Mouse (Mus musculus) monocyte, adult 2 months (primary cell): ENCODE data around the gene Dennd1a.

Experiments used
- DNase-seq, 2 experiments: peaks; one replicate each; pipeline ENCODE4 v3.0.0; 2022; ENCODE audit warnings: low spot score in 2 of 2, low read depth in 1 of 2

Gene Dennd1a

DNA sequence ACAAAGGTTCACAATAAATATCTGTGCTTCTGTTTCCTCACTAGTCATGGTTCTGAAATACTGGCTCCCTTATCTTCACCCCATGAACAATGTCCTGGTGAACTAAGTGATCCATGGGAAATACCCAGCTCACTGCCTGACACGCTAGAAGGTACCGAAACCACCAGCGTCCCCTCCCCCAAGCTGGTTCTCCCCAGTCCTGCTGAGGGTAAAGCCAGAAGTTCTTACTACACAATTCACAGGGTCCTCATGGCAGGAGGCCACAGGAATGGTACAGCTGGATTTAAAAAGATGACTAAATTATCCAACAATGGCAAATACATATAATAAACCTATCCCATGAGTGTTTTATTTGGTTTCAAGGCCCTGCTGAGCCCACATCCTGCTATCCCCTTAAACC lies 378.9 kb downstream of the Dennd1a start:
- DNase-seq, result no peak

DNA sequence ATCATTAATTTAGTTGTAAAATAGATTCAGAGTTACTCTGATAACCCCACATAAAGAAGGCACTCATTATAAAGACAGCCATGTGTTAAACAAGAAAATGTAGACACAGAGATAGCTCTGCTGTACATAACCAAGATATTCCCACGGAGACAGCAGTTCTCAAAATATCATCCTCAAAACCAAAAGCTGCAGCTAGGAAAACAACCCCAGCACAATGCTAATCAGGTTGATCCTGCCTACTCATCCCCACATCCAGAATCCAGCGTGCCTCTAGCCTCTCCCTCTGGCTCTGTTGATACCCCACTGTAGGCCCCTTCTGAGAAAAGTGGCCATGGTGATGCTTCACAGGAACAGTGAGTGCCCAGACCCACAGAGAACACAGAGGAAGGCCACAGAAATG lies 380.9 kb downstream of the Dennd1a start:
- DNase-seq, result no peak

GRCm38 (mm10) chr2:37903286-37903685 lies 383.9 kb downstream of the Dennd1a start:
- DNase-seq, result no peak

DNA sequence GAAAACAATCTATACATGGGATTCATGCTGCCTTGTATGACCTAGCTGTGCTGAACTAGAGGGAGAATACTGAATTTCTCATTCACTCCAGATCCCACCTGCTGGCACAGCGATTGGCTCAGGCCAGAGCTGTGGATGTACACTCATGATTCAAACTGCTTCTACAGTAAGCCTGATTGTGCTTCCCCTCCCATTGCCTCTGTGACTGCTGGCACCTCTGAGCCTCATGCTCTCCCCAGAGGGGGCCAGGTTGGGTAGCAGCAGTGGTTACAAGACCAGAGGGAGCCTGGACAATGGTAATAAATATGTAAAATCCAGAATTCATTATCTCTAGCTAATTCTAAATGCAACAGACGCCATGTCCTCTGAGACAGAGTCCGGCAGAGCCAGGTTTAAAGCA lies 404.0 kb downstream of the Dennd1a start:
- no peak for DNase-seq

GRCm38 (mm10) chr2:37881262-37881913 lies 405.8 kb downstream of the Dennd1a start:
- no peak for DNase-seq

DNA sequence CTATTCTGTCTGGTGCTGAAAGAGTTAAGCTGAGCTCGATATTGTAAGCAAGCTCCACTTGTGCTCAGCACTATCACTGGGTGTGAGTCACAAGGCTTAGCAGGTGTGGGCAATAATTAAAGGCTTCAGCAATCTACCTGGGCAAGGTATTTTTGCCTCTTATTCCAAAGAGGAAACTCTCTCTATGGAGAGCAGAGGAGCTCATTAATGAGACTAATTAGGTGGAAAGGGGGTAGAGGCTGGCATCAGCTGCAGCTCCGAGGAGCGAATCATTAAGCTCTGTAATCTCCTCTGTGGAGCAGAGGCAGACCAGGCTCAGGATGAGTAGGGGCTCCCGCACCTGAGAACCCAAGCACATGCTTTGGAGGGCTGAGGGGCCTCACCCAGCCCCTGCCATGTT lies 407.5 kb downstream of the Dennd1a start:
- DNase-seq, result no peak

DNA sequence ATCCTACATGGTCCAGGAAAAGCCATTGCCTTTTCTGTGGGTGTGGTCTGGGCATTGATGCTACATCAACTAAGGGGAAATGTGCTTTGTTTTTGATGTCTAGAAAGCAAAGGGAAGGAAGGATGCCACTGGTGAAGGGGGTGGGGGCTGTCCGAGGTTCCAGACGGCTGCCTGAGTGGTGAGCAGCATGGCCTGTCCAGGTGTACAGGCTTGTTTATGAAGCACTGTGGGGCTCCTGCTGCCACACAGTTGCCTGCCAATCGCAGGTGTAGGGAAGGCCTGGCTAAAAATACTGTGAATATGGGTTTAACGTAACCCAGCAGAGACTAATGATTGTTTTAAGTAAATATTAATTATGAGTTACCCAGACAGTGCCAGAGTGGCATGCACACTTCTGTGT lies 414.4 kb downstream of the Dennd1a start:
- DNase-seq, result no peak

DNA sequence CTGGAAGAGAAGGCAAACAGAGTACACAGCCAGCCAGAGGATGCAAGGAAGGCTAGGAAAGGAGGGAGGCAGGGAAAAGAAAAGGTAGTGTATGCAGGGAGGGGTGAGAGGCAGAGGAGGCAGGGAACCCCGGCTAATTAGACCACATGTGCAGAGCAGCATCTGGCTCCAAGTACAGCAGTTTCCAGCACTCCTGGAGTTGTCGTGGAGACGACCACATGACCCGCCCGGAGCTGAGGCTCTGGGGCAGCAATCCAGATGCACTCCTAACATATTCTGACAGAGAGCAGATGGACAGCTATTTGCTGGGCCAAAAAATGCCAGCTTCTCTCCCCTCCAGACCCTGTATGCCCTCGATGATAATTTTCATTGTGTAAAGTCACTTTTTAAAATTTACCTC lies 417.6 kb downstream of the Dennd1a start:
- DNase-seq, result no peak

GRCm38 (mm10) chr2:37867387-37867786 lies 419.8 kb downstream of the Dennd1a start:
- DNase-seq, result no peak

- DNase-seq, result no peak
Observed at GRCm38 (mm10) chr2:37857472-37857871, 429.7 kb downstream of the Dennd1a start.

GRCm38 (mm10) chr2:37856955-37857354 lies 430.2 kb downstream of the Dennd1a start:
- no peak for DNase-seq

DNA sequence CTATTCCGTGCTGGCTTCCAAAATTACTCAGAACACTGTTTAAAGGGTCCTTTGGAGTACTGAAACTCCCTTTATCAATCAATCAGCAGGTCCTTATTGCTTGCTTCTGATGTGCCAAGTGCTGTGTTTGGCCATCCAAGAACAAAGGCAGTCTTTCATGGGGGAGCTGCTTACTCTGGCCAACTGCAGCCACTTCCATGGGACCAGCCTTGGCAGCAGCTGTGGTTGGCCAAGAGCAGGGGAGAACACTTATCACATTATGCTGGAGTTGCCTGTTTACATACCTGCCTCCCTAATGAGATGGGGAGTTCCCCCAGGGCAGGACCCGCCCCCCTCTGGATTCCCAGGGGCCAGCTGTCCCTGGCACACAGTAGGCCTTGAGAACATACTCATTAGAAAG lies 432.0 kb downstream of the Dennd1a start:
- DNase-seq, result no peak

DNA sequence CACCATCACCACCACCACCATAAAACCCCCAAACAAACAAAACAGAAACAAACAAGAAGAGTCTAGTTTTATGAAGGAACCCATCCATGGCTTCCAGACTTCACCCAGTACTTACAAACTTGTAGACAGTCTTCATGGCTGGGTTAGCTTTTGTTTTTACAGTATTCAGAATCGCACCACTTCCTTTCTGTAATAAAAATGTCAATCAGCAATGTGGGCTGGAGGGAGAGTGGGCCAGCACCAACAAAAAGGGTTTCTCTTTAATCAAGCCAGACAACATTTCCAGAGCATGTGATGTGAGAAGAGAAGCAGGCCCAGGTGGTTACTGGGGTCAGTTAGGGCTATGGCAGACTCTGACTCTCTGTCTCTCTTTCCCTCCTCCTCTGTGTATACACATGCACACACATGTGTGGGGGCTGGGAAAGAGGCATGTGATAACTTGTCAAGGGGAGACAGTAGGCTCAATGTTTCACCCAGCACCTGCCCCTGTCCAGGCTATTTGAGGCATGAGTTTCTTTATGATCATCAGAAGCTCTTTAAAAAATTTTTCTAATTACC lies 433.2 kb downstream of the Dennd1a start:
- no peak for DNase-seq

DNA sequence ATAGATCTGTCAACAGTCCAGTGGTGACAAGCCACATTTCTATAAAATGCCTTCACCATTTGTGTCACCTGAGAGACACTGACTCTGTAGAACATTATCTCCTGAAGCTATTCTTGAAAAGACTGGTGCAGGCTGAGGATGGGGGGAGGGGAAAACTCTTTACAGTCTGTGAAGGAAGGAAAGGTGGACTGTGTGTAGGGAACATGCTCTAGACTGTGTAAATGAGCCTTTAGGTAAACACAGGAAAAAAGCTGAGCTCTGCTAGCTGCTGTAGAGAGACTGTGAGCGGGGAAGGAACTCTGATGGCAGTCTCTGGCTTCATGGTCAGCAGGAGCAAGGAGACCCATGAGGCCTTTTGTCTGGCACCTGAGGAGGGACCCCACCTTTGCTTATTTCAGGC lies 436.6 kb downstream of the Dennd1a start:
- no peak for DNase-seq

GRCm38 (mm10) chr2:37849357-37849756 lies 437.8 kb downstream of the Dennd1a start:
- DNase-seq, result no peak

GRCm38 (mm10) chr2:37842719-37843118 lies 444.5 kb downstream of the Dennd1a start:
- DNase-seq, result no peak

GRCm38 (mm10) chr2:37842151-37842569 lies 445.0 kb downstream of the Dennd1a start:
- no peak for DNase-seq

GRCm38 (mm10) chr2:37839922-37840321 lies 447.3 kb downstream of the Dennd1a start:
- no peak for DNase-seq

- DNase-seq, result no peak
Observed at GRCm38 (mm10) chr2:37838202-37838984, 448.8 kb downstream of the Dennd1a start.

DNA sequence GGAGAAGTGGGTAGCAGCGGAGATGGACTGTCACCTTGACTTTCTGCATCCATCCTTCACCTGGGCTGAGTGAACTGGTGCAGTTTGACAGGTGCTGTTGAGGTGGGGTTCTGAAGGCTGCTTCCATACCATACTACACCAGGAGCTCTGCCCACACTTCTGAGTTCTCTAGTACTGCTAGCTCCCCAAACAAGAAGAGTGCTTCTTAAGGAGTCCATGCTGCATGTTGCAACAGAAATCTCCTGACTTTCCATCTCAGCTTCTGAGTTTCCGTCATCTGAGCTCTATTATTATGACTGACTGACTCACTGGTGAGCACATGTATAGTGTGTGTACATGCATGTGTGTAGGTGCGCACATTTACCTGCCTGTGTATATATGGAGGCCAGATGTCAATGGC lies 449.6 kb downstream of the Dennd1a start:
- no peak for DNase-seq

DNA sequence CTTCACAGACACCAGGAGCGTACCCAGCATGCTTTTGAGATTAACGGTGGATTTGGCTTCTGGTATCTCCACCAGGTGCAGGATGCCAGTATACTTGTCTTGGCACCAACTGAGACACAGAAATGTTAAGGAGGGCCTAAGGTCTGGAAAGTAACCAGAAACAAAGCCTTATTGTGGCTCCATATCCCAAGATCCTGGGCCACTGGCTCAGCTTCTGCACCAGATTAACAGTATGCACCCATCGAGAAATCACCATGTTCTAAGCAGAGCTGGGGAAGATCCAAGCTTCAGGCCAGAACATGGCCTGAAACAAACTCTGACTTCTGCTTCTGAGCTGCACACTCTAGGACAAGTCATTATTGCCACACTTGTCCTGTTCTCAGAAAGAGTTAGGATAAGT lies 450.3 kb downstream of the Dennd1a start:
- no peak for DNase-seq

- DNase-seq, result no peak
Observed at GRCm38 (mm10) chr2:37832253-37832652, 454.9 kb downstream of the Dennd1a start.
